Mouse (Mus musculus): ENCODE measurements at regions not wholly inside any gene's neighbourhood (a gene's known extent, or its start where the extent isn't known, plus 50 kb on each side); places are given as distances from the start of the nearest gene placed in this dataset.

DNA sequence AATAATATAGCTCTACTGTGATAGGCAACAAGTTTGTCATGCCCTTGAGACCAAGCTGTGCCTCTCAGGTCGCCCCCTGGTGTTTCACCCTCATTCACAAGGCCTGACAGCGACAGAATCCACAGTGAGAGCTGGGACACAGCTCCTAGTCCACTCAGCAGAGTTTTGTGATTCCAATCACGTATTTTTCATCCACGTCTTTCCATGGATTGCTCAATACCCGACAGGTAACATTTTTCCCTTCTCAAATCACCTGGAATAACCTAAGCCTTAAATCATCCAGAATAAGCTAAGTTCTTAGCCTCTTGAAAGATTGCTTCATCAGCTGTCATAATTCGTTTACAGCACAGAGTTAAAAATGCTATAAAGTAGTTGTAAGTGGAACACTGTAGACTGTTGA is 211.3 kb downstream of the Ccdc91 start:
- WGBS: 72% methylated on average over 6 of the region's 6 CpGs
- H3K4me3 ChIP-seq (ENCODE audit: low read depth, low read length): no peak overlapping the region
- H3K9me3 ChIP-seq (ENCODE audit: control insufficient read depth, low read depth, low read length): no peaks in the 10 kb centered on the region
- no peaks in the 10 kb centered on the region for H3K4me1 ChIP-seq (ENCODE audit: control insufficient read depth, insufficient read depth, low read length)
- no peaks in the 10 kb centered on the region for H3K36me3 ChIP-seq (ENCODE audit: control insufficient read depth, insufficient read depth, low read length)
- H3K27me3 ChIP-seq (ENCODE audit: control insufficient read depth, insufficient read depth, low read length): no peaks in the 10 kb centered on the region
- no peak overlapping the region for H3K4me2 ChIP-seq (replicated peaks; ENCODE audit: low read depth, low read length)
- no peak overlapping the region for H3K27ac ChIP-seq (ENCODE audit: low read length)
- ATAC-seq (ENCODE audit: insufficient number of reproducible peaks, insufficient read depth, low FRiP score, low read depth): no peak
- H3K9ac ChIP-seq (replicated peaks; ENCODE audit: low read depth, low read length): no peak overlapping the region

DNA sequence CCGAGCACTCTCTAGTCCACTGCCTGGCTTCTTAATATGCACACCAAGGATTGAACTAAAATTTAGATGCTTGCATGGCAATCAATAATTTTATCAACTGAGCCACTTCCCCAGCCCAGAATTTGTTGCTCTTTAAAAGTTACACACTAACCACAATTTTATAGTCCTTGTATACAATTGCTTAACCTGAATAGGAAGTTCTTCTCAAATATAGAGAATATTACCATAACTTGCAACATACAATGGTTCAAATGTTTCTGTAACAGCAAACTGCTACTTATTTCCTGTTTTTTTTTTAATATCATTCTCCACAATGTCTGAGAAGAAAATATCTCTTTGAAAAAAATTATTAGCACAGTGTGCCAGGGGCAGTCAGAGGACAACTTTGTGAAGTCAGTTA is 222.6 kb downstream of the Ccdc91 start:
- no peaks in the 10 kb centered on the region for H3K4me1 ChIP-seq (ENCODE audit: control insufficient read depth, insufficient read depth, low read length)
- H3K9ac ChIP-seq (replicated peaks; ENCODE audit: low read depth, low read length): no peak overlapping the region
- ATAC-seq (ENCODE audit: insufficient number of reproducible peaks, insufficient read depth, low FRiP score, low read depth): no peak

GRCm38 (mm10) chr6:147699449-147699848 is 223.8 kb downstream of the Ccdc91 start:
- Histone ChIP-seq H3K4me3 (ENCODE audit: low read depth, low read length) (no peak overlapping the region), H3K27ac (ENCODE audit: low read length) (no peak overlapping the region), H3K27me3 (ENCODE audit: control insufficient read depth, insufficient read depth, low read length) (no peaks in the 10 kb centered on the region), H3K4me1 (ENCODE audit: control insufficient read depth, insufficient read depth, low read length) (no peaks in the 10 kb centered on the region), H3K9ac (replicated peaks; ENCODE audit: low read depth, low read length) (no peak overlapping the region), H3K36me3 (ENCODE audit: control insufficient read depth, insufficient read depth, low read length) (no peaks in the 10 kb centered on the region), H3K4me2 (replicated peaks; ENCODE audit: low read depth, low read length) (no peak overlapping the region), H3K9me3 (ENCODE audit: control insufficient read depth, low read depth, low read length) (no peaks in the 10 kb centered on the region)
- ATAC-seq (ENCODE audit: insufficient number of reproducible peaks, insufficient read depth, low FRiP score, low read depth): no peak
- 81% methylated on average over 3 of the region's 3 CpGs for WGBS

More for the DNA sequence above, 222.6 kb downstream of the Ccdc91 start:
- H3K9me3 ChIP-seq (ENCODE audit: control insufficient read depth, low read depth, low read length): no peaks in the 10 kb centered on the region
- 88% methylated on average over 1 of the region's 1 CpGs for WGBS
- H3K4me3 ChIP-seq (ENCODE audit: low read depth, low read length): no peak overlapping the region
- no peak overlapping the region for H3K27ac ChIP-seq (ENCODE audit: low read length)
- no peaks in the 10 kb centered on the region for H3K36me3 ChIP-seq (ENCODE audit: control insufficient read depth, insufficient read depth, low read length)
- H3K27me3 ChIP-seq (ENCODE audit: control insufficient read depth, insufficient read depth, low read length): no peaks in the 10 kb centered on the region
- H3K4me2 ChIP-seq (replicated peaks; ENCODE audit: low read depth, low read length): no peak overlapping the region

- WGBS: 69% methylated on average over 2 of the region's 2 CpGs
- H3K27ac ChIP-seq (ENCODE audit: low read length): no peak overlapping the region
- no peaks in the 10 kb centered on the region for H3K36me3 ChIP-seq (ENCODE audit: control insufficient read depth, insufficient read depth, low read length)
- no peaks in the 10 kb centered on the region for H3K9me3 ChIP-seq (ENCODE audit: control insufficient read depth, low read depth, low read length)
- no peak overlapping the region for H3K4me3 ChIP-seq (ENCODE audit: low read depth, low read length)
- ATAC-seq (ENCODE audit: insufficient number of reproducible peaks, insufficient read depth, low FRiP score, low read depth): no peak
- H3K4me2 ChIP-seq (replicated peaks; ENCODE audit: low read depth, low read length): no peak overlapping the region
- H3K4me1 ChIP-seq (ENCODE audit: control insufficient read depth, insufficient read depth, low read length): no peaks in the 10 kb centered on the region
- H3K27me3 ChIP-seq (ENCODE audit: control insufficient read depth, insufficient read depth, low read length): no peaks in the 10 kb centered on the region
- H3K9ac ChIP-seq (replicated peaks; ENCODE audit: low read depth, low read length): no peak overlapping the region
These were observed 225.0 kb downstream of the Ccdc91 start for GRCm38 (mm10) chr6:147700629-147701028.

GRCm38 (mm10) chr6:147701956-147702355 is 226.3 kb downstream of the Ccdc91 start:
- Histone ChIP-seq H3K27ac (ENCODE audit: low read length) (no peak overlapping the region), H3K4me1 (ENCODE audit: control insufficient read depth, insufficient read depth, low read length) (no peaks in the 10 kb centered on the region), H3K4me3 (ENCODE audit: low read depth, low read length) (no peak overlapping the region), H3K27me3 (ENCODE audit: control insufficient read depth, insufficient read depth, low read length) (no peaks in the 10 kb centered on the region), H3K9ac (replicated peaks; ENCODE audit: low read depth, low read length) (no peak overlapping the region), H3K9me3 (ENCODE audit: control insufficient read depth, low read depth, low read length) (no peaks in the 10 kb centered on the region), H3K4me2 (replicated peaks; ENCODE audit: low read depth, low read length) (no peak overlapping the region), H3K36me3 (ENCODE audit: control insufficient read depth, insufficient read depth, low read length) (no peaks in the 10 kb centered on the region)
- no peak for ATAC-seq (ENCODE audit: insufficient number of reproducible peaks, insufficient read depth, low FRiP score, low read depth)
- WGBS: 69% methylated on average over 5 of the region's 5 CpGs

- H3K9me3 ChIP-seq (ENCODE audit: control insufficient read depth, low read depth, low read length): no peaks in the 10 kb centered on the region
- no peaks in the 10 kb centered on the region for H3K36me3 ChIP-seq (ENCODE audit: control insufficient read depth, insufficient read depth, low read length)
- 70% methylated on average over 5 of the region's 5 CpGs for WGBS
- ATAC-seq (ENCODE audit: insufficient number of reproducible peaks, insufficient read depth, low FRiP score, low read depth): no peak
- H3K27me3 ChIP-seq (ENCODE audit: control insufficient read depth, insufficient read depth, low read length): no peaks in the 10 kb centered on the region
- H3K4me2 ChIP-seq (replicated peaks; ENCODE audit: low read depth, low read length): no peak overlapping the region
- no peak overlapping the region for H3K4me3 ChIP-seq (ENCODE audit: low read depth, low read length)
- no peak overlapping the region for H3K9ac ChIP-seq (replicated peaks; ENCODE audit: low read depth, low read length)
- no peak overlapping the region for H3K27ac ChIP-seq (ENCODE audit: low read length)
- H3K4me1 ChIP-seq (ENCODE audit: control insufficient read depth, insufficient read depth, low read length): no peaks in the 10 kb centered on the region
These were observed 228.7 kb downstream of the Ccdc91 start for GRCm38 (mm10) chr6:147704297-147704696.

GRCm38 (mm10) chr6:147705936-147706335 is 230.3 kb downstream of the Ccdc91 start:
- H3K9ac ChIP-seq (replicated peaks; ENCODE audit: low read depth, low read length): no peak overlapping the region
- no peak overlapping the region for H3K4me3 ChIP-seq (ENCODE audit: low read depth, low read length)
- no peak overlapping the region for H3K27ac ChIP-seq (ENCODE audit: low read length)
- H3K4me1 ChIP-seq (ENCODE audit: control insufficient read depth, insufficient read depth, low read length): no peaks in the 10 kb centered on the region
- H3K36me3 ChIP-seq (ENCODE audit: control insufficient read depth, insufficient read depth, low read length): no peaks in the 10 kb centered on the region
- H3K27me3 ChIP-seq (ENCODE audit: control insufficient read depth, insufficient read depth, low read length): no peaks in the 10 kb centered on the region
- no peaks in the 10 kb centered on the region for H3K9me3 ChIP-seq (ENCODE audit: control insufficient read depth, low read depth, low read length)
- ATAC-seq (ENCODE audit: insufficient number of reproducible peaks, insufficient read depth, low FRiP score, low read depth): no peak
- no peak overlapping the region for H3K4me2 ChIP-seq (replicated peaks; ENCODE audit: low read depth, low read length)
- 59% methylated on average over 3 of the region's 3 CpGs for WGBS

DNA sequence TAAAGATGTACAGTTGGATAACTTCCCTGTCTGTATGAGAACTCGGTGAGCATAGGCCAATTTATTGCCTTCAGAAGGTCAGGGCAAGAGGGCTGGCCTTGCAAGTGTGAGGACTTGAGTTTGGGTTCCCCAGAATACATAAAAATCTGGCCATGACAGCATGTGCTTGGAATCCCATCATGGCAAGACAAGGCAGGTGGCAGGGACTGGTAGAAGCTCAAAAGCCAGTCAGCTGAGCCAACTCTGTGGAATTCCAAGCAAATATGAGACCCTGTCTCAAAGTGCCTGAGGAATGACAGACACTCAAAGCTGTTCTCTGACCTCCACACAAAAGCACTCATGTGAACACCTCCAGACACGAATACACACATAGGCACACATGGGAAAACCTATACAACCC is 231.1 kb downstream of the Ccdc91 start:
- WGBS: 83% methylated on average over 2 of the region's 2 CpGs
- ATAC-seq (ENCODE audit: insufficient number of reproducible peaks, insufficient read depth, low FRiP score, low read depth): no peak

GRCm38 (mm10) chr6:147718052-147718712 is 242.6 kb downstream of the Ccdc91 start:
- Histone ChIP-seq H3K4me3 (ENCODE audit: low read depth, low read length) (no peak overlapping the region), H3K4me1 (ENCODE audit: control insufficient read depth, insufficient read depth, low read length) (0 out of 2 replicates have a peak, but pooled peaks cover 4% of the 10 kb centered on the region), H3K9me3 (ENCODE audit: control insufficient read depth, low read depth, low read length) (no peaks in the 10 kb centered on the region), H3K4me2 (replicated peaks; ENCODE audit: low read depth, low read length) (no peak overlapping the region), H3K9ac (replicated peaks; ENCODE audit: low read depth, low read length) (no peak overlapping the region), H3K27me3 (ENCODE audit: control insufficient read depth, insufficient read depth, low read length) (no peaks in the 10 kb centered on the region), H3K27ac (ENCODE audit: low read length) (no peak overlapping the region), H3K36me3 (ENCODE audit: control insufficient read depth, insufficient read depth, low read length) (no peaks in the 10 kb centered on the region)
- ATAC-seq (ENCODE audit: insufficient number of reproducible peaks, insufficient read depth, low FRiP score, low read depth): no peak
- 31% methylated on average over 8 of the region's 8 CpGs for WGBS

More for the DNA sequence above, 231.1 kb downstream of the Ccdc91 start:
- H3K9me3 ChIP-seq (ENCODE audit: control insufficient read depth, low read depth, low read length): no peaks in the 10 kb centered on the region
- no peaks in the 10 kb centered on the region for H3K36me3 ChIP-seq (ENCODE audit: control insufficient read depth, insufficient read depth, low read length)
- H3K4me2 ChIP-seq (replicated peaks; ENCODE audit: low read depth, low read length): no peak overlapping the region
- H3K27me3 ChIP-seq (ENCODE audit: control insufficient read depth, insufficient read depth, low read length): no peaks in the 10 kb centered on the region
- no peak overlapping the region for H3K4me3 ChIP-seq (ENCODE audit: low read depth, low read length)
- no peaks in the 10 kb centered on the region for H3K4me1 ChIP-seq (ENCODE audit: control insufficient read depth, insufficient read depth, low read length)
- H3K9ac ChIP-seq (replicated peaks; ENCODE audit: low read depth, low read length): no peak overlapping the region
- H3K27ac ChIP-seq (ENCODE audit: low read length): no peak overlapping the region

Data from stomach, embryonic 14.5 days (tissue).